Mouse (Mus musculus): ENCODE data around the gene Mnat1. TPM values are rescaled to one million over a fixed set of nuclear protein-coding genes. Genes with fewer than 3 reads are reported as not detected.

Gene Mnat1
- polyA plus RNA-seq, 1 experiment from 2014 or later, result 19.6 TPM

- H3K36me3 ChIP-seq, result no peaks in the 10 kb centered on the region
- H3K9ac ChIP-seq, result no peak overlapping the region
- H3K27ac ChIP-seq (replicated peaks), result no peak overlapping the region
- H3K27me3 ChIP-seq, result no peaks in the 10 kb centered on the region
- WGBS, result 96% methylated on average over 4 of the region's 4 CpGs
- no peak overlapping the region for H3K4me2 ChIP-seq
- no peaks in the 10 kb centered on the region for H3K9me3 ChIP-seq
- no peak for ATAC-seq (ENCODE audit: low read depth)
- no peak overlapping the region for H3K4me3 ChIP-seq
- H3K4me1 ChIP-seq (replicated peaks), result no peaks in the 10 kb centered on the region
Measured at GRCm38 (mm10) chr12:73208518-73208917, 85.0 kb downstream of the Mnat1 start.

GRCm38 (mm10) chr12:73209117-73209516 lies 85.6 kb downstream of the Mnat1 start:
- no peaks in the 10 kb centered on the region for H3K9me3 ChIP-seq
- no peaks in the 10 kb centered on the region for H3K4me1 ChIP-seq (replicated peaks)
- H3K4me3 ChIP-seq, result no peak overlapping the region
- H3K27me3 ChIP-seq, result no peaks in the 10 kb centered on the region
- no peak for ATAC-seq (ENCODE audit: low read depth)
- H3K4me2 ChIP-seq, result no peak overlapping the region
- WGBS, result 81% methylated on average over 1 of the region's 1 CpGs
- H3K9ac ChIP-seq, result no peak overlapping the region
- H3K36me3 ChIP-seq, result no peaks in the 10 kb centered on the region
- no peak overlapping the region for H3K27ac ChIP-seq (replicated peaks)

- Histone ChIP-seq H3K27ac (replicated peaks) (no peak overlapping the region), H3K36me3 (no peaks in the 10 kb centered on the region)
- 77% methylated on average over 3 of the region's 3 CpGs for WGBS
Measured at GRCm38 (mm10) chr12:73210454-73210853, 86.9 kb downstream of the Mnat1 start.

GRCm38 (mm10) chr12:73215773-73216172 lies 92.3 kb downstream of the Mnat1 start:
- WGBS, result 94% methylated on average over 5 of the region's 5 CpGs
- H3K27ac ChIP-seq (replicated peaks), result no peak overlapping the region

More at GRCm38 (mm10) chr12:73210454-73210853, 86.9 kb downstream of the Mnat1 start:
- no peak for ATAC-seq (ENCODE audit: low read depth)
- H3K9me3 ChIP-seq, result no peaks in the 10 kb centered on the region
- no peak overlapping the region for H3K4me2 ChIP-seq
- no peak overlapping the region for H3K9ac ChIP-seq
- no peak overlapping the region for H3K4me3 ChIP-seq
- no peaks in the 10 kb centered on the region for H3K27me3 ChIP-seq
- H3K4me1 ChIP-seq (replicated peaks), result no peaks in the 10 kb centered on the region

GRCm38 (mm10) chr12:73218632-73219031 lies 95.1 kb downstream of the Mnat1 start:
- H3K27me3 ChIP-seq, result no peaks in the 10 kb centered on the region
- H3K4me1 ChIP-seq (replicated peaks), result no peaks in the 10 kb centered on the region
- no peaks in the 10 kb centered on the region for H3K9me3 ChIP-seq
- no peak overlapping the region for H3K27ac ChIP-seq (replicated peaks)
- H3K4me3 ChIP-seq, result no peak overlapping the region
- H3K36me3 ChIP-seq, result peaks cover 15% of the 10 kb centered on the region
- ATAC-seq (ENCODE audit: low read depth), result no peak
- H3K4me2 ChIP-seq, result no peak overlapping the region
- no peak overlapping the region for H3K9ac ChIP-seq
- 85% methylated on average over 5 of the region's 5 CpGs for WGBS

More at GRCm38 (mm10) chr12:73215773-73216172, 92.3 kb downstream of the Mnat1 start:
- H3K4me1 ChIP-seq (replicated peaks), result no peaks in the 10 kb centered on the region
- no peaks in the 10 kb centered on the region for H3K27me3 ChIP-seq
- no peak overlapping the region for H3K4me3 ChIP-seq
- no peaks in the 10 kb centered on the region for H3K9me3 ChIP-seq
- peaks cover 15% of the 10 kb centered on the region for H3K36me3 ChIP-seq
- no peak for ATAC-seq (ENCODE audit: low read depth)
- no peak overlapping the region for H3K4me2 ChIP-seq
- H3K9ac ChIP-seq, result no peak overlapping the region

DNA sequence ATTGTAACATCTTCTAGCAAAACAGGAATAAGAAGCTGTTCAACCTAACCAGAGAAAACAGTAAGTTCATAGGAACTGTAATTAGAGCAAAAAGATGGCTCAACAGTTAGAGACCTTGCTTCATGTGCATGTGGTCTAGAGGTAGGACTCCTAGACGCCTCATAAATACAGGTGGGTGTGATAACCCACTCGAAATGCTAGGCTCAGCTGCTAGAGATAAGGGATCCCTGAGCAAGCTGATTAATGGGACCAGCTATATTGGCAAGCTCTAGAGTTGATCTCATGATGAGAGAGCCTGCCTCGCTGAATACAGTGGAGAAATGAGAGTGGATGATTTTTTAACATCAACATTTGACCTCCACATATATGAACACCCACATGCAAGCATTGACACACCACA lies 97.7 kb downstream of the Mnat1 start:
- H3K4me1 ChIP-seq (replicated peaks), result no peaks in the 10 kb centered on the region
- 94% methylated on average over 3 of the region's 3 CpGs for WGBS
- H3K36me3 ChIP-seq, result peaks cover 15% of the 10 kb centered on the region
- no peak overlapping the region for H3K27ac ChIP-seq (replicated peaks)
- ATAC-seq (ENCODE audit: low read depth), result no peak
- H3K27me3 ChIP-seq, result no peaks in the 10 kb centered on the region
- no peak overlapping the region for H3K4me3 ChIP-seq
- H3K4me2 ChIP-seq, result no peak overlapping the region
- no peak overlapping the region for H3K9ac ChIP-seq
- H3K9me3 ChIP-seq, result no peaks in the 10 kb centered on the region

GRCm38 (mm10) chr12:73223872-73224271 lies 100.4 kb downstream of the Mnat1 start:
- H3K27ac ChIP-seq (replicated peaks), result no peak overlapping the region
- no peaks in the 10 kb centered on the region for H3K4me1 ChIP-seq (replicated peaks)
- H3K4me3 ChIP-seq, result no peak overlapping the region
- ATAC-seq (ENCODE audit: low read depth), result no peak
- peaks cover 12% of the 10 kb centered on the region for H3K36me3 ChIP-seq
- no peak overlapping the region for H3K9ac ChIP-seq
- H3K4me2 ChIP-seq, result no peak overlapping the region
- H3K9me3 ChIP-seq, result no peaks in the 10 kb centered on the region
- H3K27me3 ChIP-seq, result no peaks in the 10 kb centered on the region
- WGBS, result 65% methylated on average over 6 of the region's 6 CpGs

GRCm38 (mm10) chr12:73228427-73228826 lies 104.9 kb downstream of the Mnat1 start:
- no peak overlapping the region for H3K27ac ChIP-seq (replicated peaks)
- no peaks in the 10 kb centered on the region for H3K4me1 ChIP-seq (replicated peaks)
- H3K4me2 ChIP-seq, result no peak overlapping the region
- H3K9me3 ChIP-seq, result no peaks in the 10 kb centered on the region
- no peaks in the 10 kb centered on the region for H3K27me3 ChIP-seq
- H3K9ac ChIP-seq, result no peak overlapping the region
- H3K4me3 ChIP-seq, result no peak overlapping the region
- no peaks in the 10 kb centered on the region for H3K36me3 ChIP-seq
- 94% methylated on average over 3 of the region's 3 CpGs for WGBS
- no peak for ATAC-seq (ENCODE audit: low read depth)

- Histone ChIP-seq H3K9me3 (no peaks in the 10 kb centered on the region), H3K4me1 (replicated peaks) (no peaks in the 10 kb centered on the region), H3K4me3 (no peak overlapping the region), H3K27ac (replicated peaks) (no peak overlapping the region), H3K36me3 (no peaks in the 10 kb centered on the region), H3K27me3 (no peaks in the 10 kb centered on the region), H3K4me2 (no peak overlapping the region), H3K9ac (no peak overlapping the region)
- ATAC-seq (ENCODE audit: low read depth), result no peak
Measured at GRCm38 (mm10) chr12:73230196-73230595, 106.7 kb downstream of the Mnat1 start.

DNA sequence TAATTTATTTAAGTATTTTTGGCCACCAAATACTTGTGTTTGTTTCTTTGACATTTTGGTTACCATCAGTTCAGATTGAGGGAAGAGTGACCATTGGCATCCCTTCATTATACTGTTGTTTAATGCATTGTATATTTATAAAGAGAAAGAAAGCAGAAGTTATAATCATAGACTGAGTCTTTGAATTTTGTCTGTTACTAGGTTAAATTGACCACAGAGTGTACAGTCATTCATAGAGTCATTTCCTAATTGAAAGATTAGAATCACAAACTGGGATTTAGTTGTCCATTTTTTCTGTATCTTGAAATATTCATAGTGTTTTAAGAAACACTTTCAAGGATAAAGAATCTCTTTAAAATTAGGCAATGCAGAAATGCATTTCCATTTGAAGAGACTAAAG lies 108.0 kb downstream of the Mnat1 start:
- H3K4me3 ChIP-seq, result no peak overlapping the region
- H3K27me3 ChIP-seq, result no peaks in the 10 kb centered on the region
- no peaks in the 10 kb centered on the region for H3K36me3 ChIP-seq
- H3K4me1 ChIP-seq (replicated peaks), result no peaks in the 10 kb centered on the region
- no peaks in the 10 kb centered on the region for H3K9me3 ChIP-seq
- no peak overlapping the region for H3K27ac ChIP-seq (replicated peaks)
- ATAC-seq (ENCODE audit: low read depth), result no peak
- H3K9ac ChIP-seq, result no peak overlapping the region
- H3K4me2 ChIP-seq, result no peak overlapping the region

DNA sequence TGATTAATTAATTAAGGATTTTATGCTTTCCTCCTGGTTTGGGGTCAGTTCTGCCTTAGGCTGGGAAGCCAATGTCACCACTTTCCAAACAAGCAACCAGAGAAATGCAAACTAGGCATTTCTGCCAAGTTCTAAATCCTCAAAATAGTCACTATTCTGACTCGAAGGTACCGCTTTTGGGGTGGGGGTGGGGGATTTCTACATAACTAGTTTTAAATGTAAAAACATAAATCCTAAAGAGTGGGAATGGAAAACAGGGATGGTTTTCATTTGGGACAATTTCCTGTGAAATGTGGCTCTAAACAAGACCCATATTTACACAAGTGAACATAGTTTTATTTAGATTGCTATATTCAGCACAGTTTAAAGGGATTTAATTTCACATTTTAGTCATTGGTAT lies 109.1 kb downstream of the Mnat1 start:
- no peaks in the 10 kb centered on the region for H3K36me3 ChIP-seq
- no peak overlapping the region for H3K27ac ChIP-seq (replicated peaks)
- H3K27me3 ChIP-seq, result no peaks in the 10 kb centered on the region
- no peak for ATAC-seq (ENCODE audit: low read depth)
- WGBS, result 83% methylated on average over 2 of the region's 2 CpGs
- no peak overlapping the region for H3K4me3 ChIP-seq
- H3K9ac ChIP-seq, result no peak overlapping the region
- H3K9me3 ChIP-seq, result no peaks in the 10 kb centered on the region
- H3K4me2 ChIP-seq, result no peak overlapping the region
- H3K4me1 ChIP-seq (replicated peaks), result no peaks in the 10 kb centered on the region

DNA sequence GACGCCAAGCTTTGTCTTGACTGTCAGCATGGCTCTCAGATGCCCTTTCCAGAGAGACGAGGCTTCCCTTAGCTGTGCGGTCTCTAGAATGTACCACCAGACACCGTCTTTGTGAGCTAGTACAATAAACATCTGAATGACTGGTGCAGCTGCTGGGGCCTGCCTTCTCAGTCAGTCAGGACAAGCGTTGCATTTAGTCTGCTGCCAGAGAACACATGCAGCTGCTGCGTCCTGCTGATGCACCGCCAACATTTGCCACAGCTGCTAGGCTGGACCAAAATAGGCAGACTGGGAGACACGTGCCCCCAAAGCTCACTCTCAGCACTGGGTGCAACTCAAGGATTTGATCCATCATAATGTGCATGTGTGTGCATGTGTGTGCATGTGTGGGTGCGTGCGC lies 118.4 kb downstream of the Mnat1 start:
- H3K36me3 ChIP-seq, result no peaks in the 10 kb centered on the region
- no peaks in the 10 kb centered on the region for H3K9me3 ChIP-seq
- H3K4me1 ChIP-seq (replicated peaks), result peaks cover 8% of the 10 kb centered on the region
- peak overlapping the region; percentile 30; the same call in 1 of the 2 replicates for H3K27ac ChIP-seq (replicated peaks)
- 27% methylated on average over 10 of the region's 10 CpGs for WGBS
- peak; percentile 90 for ATAC-seq (ENCODE audit: low read depth)
- H3K9ac ChIP-seq, result no peak overlapping the region
- H3K27me3 ChIP-seq, result no peaks in the 10 kb centered on the region
- H3K4me3 ChIP-seq, result no peak overlapping the region
- H3K4me2 ChIP-seq, result no peak overlapping the region

DNA sequence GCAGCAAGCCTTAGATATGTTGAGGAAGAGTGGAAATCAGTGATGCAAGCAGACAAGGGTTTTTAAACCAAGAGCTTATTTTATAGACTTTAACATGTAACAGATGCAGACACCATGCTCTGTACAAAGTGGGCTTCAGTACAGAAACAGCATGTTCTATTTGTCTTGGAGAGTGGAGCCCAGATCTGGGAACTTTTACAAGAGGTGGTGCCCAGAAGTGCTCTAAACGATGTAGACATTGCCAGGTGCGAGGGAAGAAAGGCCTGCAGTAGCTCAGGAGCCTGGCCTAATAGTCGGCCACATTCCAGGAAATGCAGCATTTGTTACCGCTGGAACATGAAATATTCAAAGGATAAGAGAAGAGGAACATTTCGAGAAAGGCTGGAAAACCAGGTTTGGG lies 122.2 kb downstream of the Mnat1 start:
- Histone ChIP-seq H3K27ac (replicated peaks) (no peak overlapping the region), H3K27me3 (no peaks in the 10 kb centered on the region), H3K4me1 (replicated peaks) (peaks cover 8% of the 10 kb centered on the region), H3K36me3 (no peaks in the 10 kb centered on the region), H3K9ac (no peak overlapping the region), H3K9me3 (no peaks in the 10 kb centered on the region), H3K4me3 (no peak overlapping the region), H3K4me2 (no peak overlapping the region)
- no peak for ATAC-seq (ENCODE audit: low read depth)
- WGBS, result 80% methylated on average over 5 of the region's 5 CpGs
